Comparison of ENCODE assay signal across 8 mouse cellular contexts in genomic region chr10:127194428-127195327, GRCm38 (mm10). TPM values are rescaled to one million over a fixed set of nuclear protein-coding genes. Genes with fewer than 3 reads are reported as not detected.
A peak's percentile ranks its signal among the peaks of the same experiment; 100 is the strongest.
DNase-seq lines count a peak whose midpoint lies in the region; ATAC-seq and TF ChIP-seq lines count a peak whose summit lies in the region.

No protein-coding gene starts in this region.

- no peak for DNase-seq in G1E (ENCODE audit: low spot score)
- peak; percentile 56 for DNase-seq in kidney, postnatal 0 days (ENCODE audit: low spot score)
- peak; percentile 84 for DNase-seq in lung, postnatal 36 days
- DNase-seq in frontal cortex, postnatal 14 days (ENCODE audit: low spot score in 2 of 2), result no peak

- H3K9me3 ChIP-seq in G1E (replicated peaks), result no peaks in the 10 kb centered on the region
- H3K9me3 ChIP-seq in erythroblast, embryonic 14.5 days (ENCODE audit: control insufficient read depth, low read length), result no peaks in the 10 kb centered on the region
- no peaks in the 10 kb centered on the region for H3K9me3 ChIP-seq in heart, embryonic 16.5 days (replicated peaks; ENCODE audit: control insufficient read depth, low read length)
- no peaks in the 10 kb centered on the region for H3K9me3 ChIP-seq in kidney, postnatal 0 days (replicated peaks; ENCODE audit: low read length)
- H3K9me3 ChIP-seq in stomach, embryonic 14.5 days (ENCODE audit: control insufficient read depth, low read depth, low read length), result no peaks in the 10 kb centered on the region

- TF ChIP-seq POLR2A in bone marrow macrophage, adult 2 months (IDR thresholded peaks at IDR 0.05; ENCODE audit: borderline replicate concordance, low read depth, low read length), result no peak

- H3K27ac ChIP-seq in bone marrow macrophage, adult 2 months (ENCODE audit: insufficient read depth, low read depth, low read length), result peak overlapping the region; percentile 19; the same call in 1 of the 2 replicates
- H3K27ac ChIP-seq in heart, embryonic 16.5 days (ENCODE audit: low read length), result peak overlapping the region; percentile 93
- H3K27ac ChIP-seq in kidney, postnatal 0 days, result peak overlapping the region; percentile 96
- H3K27ac ChIP-seq in stomach, embryonic 14.5 days (ENCODE audit: low read length), result peak overlapping the region; percentile 91

- TF ChIP-seq CTCF in G1E (IDR thresholded peaks at IDR 0.05; ENCODE audit: low read depth, low read length), result no peak
- no peak for TF ChIP-seq CTCF in bone marrow macrophage, adult 2 months (IDR thresholded peaks at IDR 0.05; ENCODE audit: low read depth, low read length)
- no peak for TF ChIP-seq CTCF in kidney, postnatal 0 days (IDR thresholded peaks at IDR 0.05; ENCODE audit: low read depth)

- WGBS in heart, embryonic 16.5 days, result 12% methylated on average over 22 of the region's 22 CpGs
- WGBS in kidney, postnatal 0 days, result 6% methylated on average over 22 of the region's 22 CpGs
- WGBS in stomach, embryonic 14.5 days, result 10% methylated on average over 22 of the region's 22 CpGs

- peak overlapping the region; percentile 97 for H3K4me2 ChIP-seq in heart, embryonic 16.5 days (ENCODE audit: low read depth, low read length)
- peak overlapping the region; percentile 94 for H3K4me2 ChIP-seq in kidney, postnatal 0 days (ENCODE audit: low read length)
- H3K4me2 ChIP-seq in stomach, embryonic 14.5 days (replicated peaks; ENCODE audit: low read depth, low read length), result peak overlapping the region; percentile 91

- no peaks in the 10 kb centered on the region for H3K27me3 ChIP-seq in G1E (ENCODE audit: insufficient read depth, low read length)
- H3K27me3 ChIP-seq in erythroblast, embryonic 14.5 days (ENCODE audit: control insufficient read depth), result no peaks in the 10 kb centered on the region
- no peaks in the 10 kb centered on the region for H3K27me3 ChIP-seq in heart, embryonic 16.5 days (ENCODE audit: control insufficient read depth, insufficient read depth, low read length)
- no peaks in the 10 kb centered on the region for H3K27me3 ChIP-seq in kidney, postnatal 0 days (ENCODE audit: insufficient read depth, low read length)
- H3K27me3 ChIP-seq in stomach, embryonic 14.5 days (ENCODE audit: control insufficient read depth, insufficient read depth, low read length), result no peaks in the 10 kb centered on the region

- peak; percentile 15; the same call in 1 of the 2 replicates for ATAC-seq in G1E (ENCODE audit: extremely low read depth, insufficient number of reproducible peaks, low FRiP score, poor library complexity, severe bottlenecking)
- ATAC-seq in heart, embryonic 16.5 days (replicated peaks; ENCODE audit: extremely low read depth, insufficient read depth, low FRiP score), result peak; percentile 53; the same call in 1 of the 2 replicates
- peak; percentile 47 for ATAC-seq in kidney, postnatal 0 days (replicated peaks; ENCODE audit: low FRiP score, low read depth)
- ATAC-seq in stomach, embryonic 14.5 days (ENCODE audit: insufficient number of reproducible peaks, insufficient read depth, low FRiP score, low read depth), result peak; percentile 28; the same call in 1 of the 2 replicates

- peak overlapping the region; percentile 88 for H3K4me3 ChIP-seq in G1E (ENCODE audit: low read depth, low read length)
- H3K4me3 ChIP-seq in bone marrow macrophage, adult 2 months (ENCODE audit: insufficient read depth, low read length), result peak overlapping the region; percentile 65
- H3K4me3 ChIP-seq in erythroblast, embryonic 14.5 days (replicated peaks), result peak overlapping the region; percentile 88
- peak overlapping the region; percentile 96 for H3K4me3 ChIP-seq in heart, embryonic 16.5 days (ENCODE audit: low read length)
- H3K4me3 ChIP-seq in kidney, postnatal 0 days (replicated peaks; ENCODE audit: low read depth, low read length), result peak overlapping the region; percentile 86
- H3K4me3 ChIP-seq in stomach, embryonic 14.5 days (ENCODE audit: low read depth, low read length), result peak overlapping the region; percentile 94

- peaks cover 91% of the 10 kb centered on the region for H3K4me1 ChIP-seq in G1E (ENCODE audit: insufficient read depth, low read depth, low read length)
- peaks cover 6% of the 10 kb centered on the region; the same call in 1 of the 2 replicates for H3K4me1 ChIP-seq in bone marrow macrophage, adult 2 months (ENCODE audit: control insufficient read depth, insufficient read depth, low read length)
- H3K4me1 ChIP-seq in erythroblast, embryonic 14.5 days (ENCODE audit: control insufficient read depth), result peaks cover 89% of the 10 kb centered on the region
- H3K4me1 ChIP-seq in heart, embryonic 16.5 days (ENCODE audit: control insufficient read depth, insufficient read depth, low read length), result peaks cover 16% of the 10 kb centered on the region
- peaks cover 16% of the 10 kb centered on the region; the same call in 1 of the 2 replicates for H3K4me1 ChIP-seq in kidney, postnatal 0 days (replicated peaks; ENCODE audit: insufficient read depth, low read length)
- H3K4me1 ChIP-seq in stomach, embryonic 14.5 days (ENCODE audit: control insufficient read depth, insufficient read depth, low read length), result peaks cover 24% of the 10 kb centered on the region; the same call in 1 of the 2 replicates

- peaks cover 65% of the 10 kb centered on the region for H3K36me3 ChIP-seq in G1E (replicated peaks)
- H3K36me3 ChIP-seq in erythroblast, embryonic 14.5 days (ENCODE audit: control insufficient read depth), result peaks cover 50% of the 10 kb centered on the region
- H3K36me3 ChIP-seq in heart, embryonic 16.5 days (ENCODE audit: control insufficient read depth, insufficient read depth), result no peaks in the 10 kb centered on the region; the same call in none of the 2 replicates
- peaks cover 32% of the 10 kb centered on the region for H3K36me3 ChIP-seq in kidney, postnatal 0 days (ENCODE audit: insufficient read depth, low read length)
- peaks cover 9% of the 10 kb centered on the region for H3K36me3 ChIP-seq in stomach, embryonic 14.5 days (ENCODE audit: control insufficient read depth, insufficient read depth, low read length)

- H3K9ac ChIP-seq in heart, embryonic 16.5 days (ENCODE audit: low read length), result peak overlapping the region; percentile 95
- peak overlapping the region; percentile 87 for H3K9ac ChIP-seq in kidney, postnatal 0 days (ENCODE audit: low read depth, low read length)
- peak overlapping the region; percentile 90 for H3K9ac ChIP-seq in stomach, embryonic 14.5 days (replicated peaks; ENCODE audit: low read depth, low read length)

RNA-seq across cellular contexts. Expression of gene Dtx3, which starts 0.8 kb away (rescaled TPM):
- total RNA-seq in G1E (2014; fragmentation: Nextera tagmentation) (318 and 360 TPM in 2 replicates), G1E (2017) (95.8 and 125 TPM in 2 replicates)
- 213 and 260 TPM in 2 replicates for polyA plus RNA-seq in G1E (2012)
- 60.1 and 68.7 TPM in 2 replicates for polyA plus RNA-seq in bone marrow macrophage, adult 2 months (2012; ENCODE audit: insufficient read depth, insufficient read length, missing spikeins)
- 11.1 and 11.5 TPM in 2 replicates for polyA plus RNA-seq in erythroblast, embryonic 14.5 days (2012)
- 69.9 and 72.5 TPM in 2 replicates for polyA plus RNA-seq in heart, embryonic 16.5 days (2015; fragmentation: Nextera tagmentation; extraction: Ambion mirVana)
- 83.3 and 85.1 TPM in 2 replicates for polyA plus RNA-seq in kidney, postnatal 0 days (2015; fragmentation: Nextera tagmentation; extraction: Ambion mirVana)
- 123 and 125 TPM in 2 replicates for polyA plus RNA-seq in stomach, embryonic 14.5 days (2014; fragmentation: Nextera tagmentation; extraction: Ambion mirVana)

RNA-seq across cellular contexts. Expression of gene Arhgef25, which starts 4.8 kb away (rescaled TPM):
- 49.0 and 70.1 TPM in 2 replicates for total RNA-seq in G1E (2014; fragmentation: Nextera tagmentation)
- total RNA-seq in G1E (2017), result 43.0 and 51.4 TPM in 2 replicates
- 98.4 and 120 TPM in 2 replicates for polyA plus RNA-seq in G1E (2012)
- 1.3 TPM in 1 of 2 replicates, not detected in the other for polyA plus RNA-seq in bone marrow macrophage, adult 2 months (2012; ENCODE audit: insufficient read depth, insufficient read length, missing spikeins)
- polyA plus RNA-seq in erythroblast, embryonic 14.5 days (2012), result 0.47 and 0.52 TPM in 2 replicates
- 26.0 and 27.0 TPM in 2 replicates for polyA plus RNA-seq in heart, embryonic 16.5 days (2015; fragmentation: Nextera tagmentation; extraction: Ambion mirVana)
- polyA plus RNA-seq in kidney, postnatal 0 days (2015; fragmentation: Nextera tagmentation; extraction: Ambion mirVana), result 27.9 and 29.0 TPM in 2 replicates
- 64.0 and 71.1 TPM in 2 replicates for polyA plus RNA-seq in stomach, embryonic 14.5 days (2014; fragmentation: Nextera tagmentation; extraction: Ambion mirVana)

RNA-seq across cellular contexts. Expression of gene Slc26a10, which starts 14.2 kb away (rescaled TPM):
- total RNA-seq in G1E (2014; fragmentation: Nextera tagmentation) (8.4 and 10.1 TPM in 2 replicates), G1E (2017) (0.58 and 0.98 TPM in 2 replicates)
- 0.68 and 0.94 TPM in 2 replicates for polyA plus RNA-seq in G1E (2012)
- not detected in 2 replicates for polyA plus RNA-seq in bone marrow macrophage, adult 2 months (2012; ENCODE audit: insufficient read depth, insufficient read length, missing spikeins)
- polyA plus RNA-seq in erythroblast, embryonic 14.5 days (2012), result not detected in 2 replicates
- 16.2 and 17.6 TPM in 2 replicates for polyA plus RNA-seq in heart, embryonic 16.5 days (2015; fragmentation: Nextera tagmentation; extraction: Ambion mirVana)
- polyA plus RNA-seq in kidney, postnatal 0 days (2015; fragmentation: Nextera tagmentation; extraction: Ambion mirVana), result 2.8 and 3.1 TPM in 2 replicates
- polyA plus RNA-seq in stomach, embryonic 14.5 days (2014; fragmentation: Nextera tagmentation; extraction: Ambion mirVana), result 0.34 and 0.82 TPM in 2 replicates

RNA-seq across cellular contexts. Expression of gene Pip4k2c, which starts 16.7 kb away (rescaled TPM):
- total RNA-seq in G1E (2014; fragmentation: Nextera tagmentation) (136 and 141 TPM in 2 replicates), G1E (2017) (126 and 133 TPM in 2 replicates)
- 130 and 151 TPM in 2 replicates for polyA plus RNA-seq in G1E (2012)
- polyA plus RNA-seq in bone marrow macrophage, adult 2 months (2012; ENCODE audit: insufficient read depth, insufficient read length, missing spikeins), result 34.5 and 35.0 TPM in 2 replicates
- 9.5 and 10.2 TPM in 2 replicates for polyA plus RNA-seq in erythroblast, embryonic 14.5 days (2012)
- 26.3 and 27.2 TPM in 2 replicates for polyA plus RNA-seq in heart, embryonic 16.5 days (2015; fragmentation: Nextera tagmentation; extraction: Ambion mirVana)
- polyA plus RNA-seq in kidney, postnatal 0 days (2015; fragmentation: Nextera tagmentation; extraction: Ambion mirVana), result 45.0 and 50.1 TPM in 2 replicates
- polyA plus RNA-seq in stomach, embryonic 14.5 days (2014; fragmentation: Nextera tagmentation; extraction: Ambion mirVana), result 22.7 and 22.9 TPM in 2 replicates

RNA-seq across cellular contexts. Expression of gene B4galnt1, which starts 29.7 kb away (rescaled TPM):
- total RNA-seq in G1E (2014; fragmentation: Nextera tagmentation) (173 and 188 TPM in 2 replicates), G1E (2017) (65.0 and 66.7 TPM in 2 replicates)
- polyA plus RNA-seq in G1E (2012), result 292 and 318 TPM in 2 replicates
- 42.2 and 50.6 TPM in 2 replicates for polyA plus RNA-seq in bone marrow macrophage, adult 2 months (2012; ENCODE audit: insufficient read depth, insufficient read length, missing spikeins)
- 0.56 and 1.0 TPM in 2 replicates for polyA plus RNA-seq in erythroblast, embryonic 14.5 days (2012)
- polyA plus RNA-seq in heart, embryonic 16.5 days (2015; fragmentation: Nextera tagmentation; extraction: Ambion mirVana), result 3.4 and 6.5 TPM in 2 replicates
- polyA plus RNA-seq in kidney, postnatal 0 days (2015; fragmentation: Nextera tagmentation; extraction: Ambion mirVana), result 15.0 and 16.4 TPM in 2 replicates
- polyA plus RNA-seq in stomach, embryonic 14.5 days (2014; fragmentation: Nextera tagmentation; extraction: Ambion mirVana), result 27.7 and 29.4 TPM in 2 replicates

Comparison
In these comparisons a context has a peak if more than half of its experiments do, and no peak if none do; other contexts are left out.
1. DNase-seq: peak in kidney, postnatal 0 days (single experiment) and lung, postnatal 36 days (single experiment); none in G1E (single experiment) and frontal cortex, postnatal 14 days (0 of 2).
2. H3K27ac ChIP-seq: peak in every context shown above with its lines; median percentile 96 in kidney, postnatal 0 days; 93 in heart, embryonic 16.5 days; 91 in stomach, embryonic 14.5 days; 19 in bone marrow macrophage, adult 2 months.
3. RNA of gene Arhgef25, which starts 4.8 kb away (polyA plus RNA-seq): 98.4 to 120 TPM in G1E, 64.0 to 71.1 TPM in stomach, embryonic 14.5 days, 27.9 to 29.0 TPM in kidney, postnatal 0 days and 26.0 to 27.0 TPM in heart, embryonic 16.5 days; 0.47 to 0.52 TPM in erythroblast, embryonic 14.5 days and 1.3 TPM in bone marrow macrophage, adult 2 months; every median in the first group is over 10 times any median in the second.
4. Peak in every context shown above with its lines, with median percentiles within 50 percentile points of each other: ATAC-seq, H3K4me3 ChIP-seq, H3K4me2 ChIP-seq and H3K9ac ChIP-seq.